In genomic region chr12:92198738-92199477, GRCm38 (mm10) we compare ENCODE assay signal across 12 mouse cellular contexts.
"Had no signal": no experiment of that assay in that cellular context is flagged by ENCODE, and none has a peak within 500 bp of the region (broad histone marks: within the 10 kb centered on the region; RNA-seq: fewer than 3 reads in every experiment).

No protein-coding gene starts in this region.

- ATAC-seq: lung, postnatal 0 days; midbrain, embryonic 13.5 days had no signal

- H3K4me1 ChIP-seq: limb, embryonic 10.5 days; liver, embryonic 15.5 days; midbrain, embryonic 13.5 days; stomach, embryonic 15.5 days had no signal

- H3K4me2 ChIP-seq: liver, embryonic 11.5 days; liver, embryonic 15.5 days; midbrain, embryonic 13.5 days; stomach, embryonic 15.5 days had no signal

- H3K27me3 ChIP-seq: liver, embryonic 15.5 days; midbrain, embryonic 13.5 days; stomach, embryonic 15.5 days had no signal

- H3K27ac ChIP-seq: left cerebral cortex, adult 2 months; limb, embryonic 10.5 days; liver, embryonic 15.5 days; midbrain, embryonic 13.5 days; stomach, embryonic 15.5 days had no signal

- H3K9ac ChIP-seq: liver, embryonic 15.5 days; midbrain, embryonic 13.5 days; stomach, embryonic 15.5 days had no signal

- DNase-seq: kidney, postnatal 25 days; lung, adult 2 months; lung, postnatal 36 days; thymus, adult 2 months; thymus, postnatal 25 days had no signal

- H3K9me3 ChIP-seq: limb, embryonic 10.5 days; liver, embryonic 15.5 days; midbrain, embryonic 13.5 days; stomach, embryonic 15.5 days had no signal

- H3K4me3 ChIP-seq: left cerebral cortex, adult 2 months; limb, embryonic 10.5 days; liver, embryonic 15.5 days; midbrain, embryonic 13.5 days; stomach, embryonic 15.5 days had no signal

- H3K36me3 ChIP-seq: limb, embryonic 10.5 days; liver, embryonic 15.5 days; midbrain, embryonic 13.5 days; stomach, embryonic 15.5 days had no signal
